Mouse (Mus musculus) intestine, postnatal 0 days (tissue): ENCODE results near the gene Nav3. TPM values are rescaled to one million over a fixed set of nuclear protein-coding genes. Genes with fewer than 3 reads are reported as not detected.
A peak's percentile ranks its signal among the peaks of the same experiment; 100 is the strongest.

Source experiments
- ATAC-seq: fragments of 200-750 bp; cut with Nextera tagmentation; 2 replicates; pipeline ENCODE4 v1.8.0; 2017; ENCODE audit warnings: mild to moderate bottlenecking, moderate TSS enrichment, moderate library complexity
- H3K27ac ChIP-seq: fragments of 300-500 bp; sonication (generic); 2 replicates; pipeline ENCODE4 v1.5.1; 2014; ENCODE audit warnings: mild to moderate bottlenecking, low read depth, low read length, moderate library complexity
- H3K27me3 ChIP-seq: fragments of 300-500 bp; sonication (generic); replicated peaks from 2 replicates; pipeline ENCODE4 v1.6.1; 2014; ENCODE audit warnings: low read length, mixed read lengths; ENCODE audit not compliant: control insufficient read depth, insufficient read depth
- H3K36me3 ChIP-seq: fragments of 300-500 bp; sonication (generic); 2 replicates; pipeline ENCODE4 v1.6.1; 2014; ENCODE audit warnings: mild to moderate bottlenecking, moderate library complexity; ENCODE audit not compliant: control insufficient read depth, insufficient read depth
- H3K4me1 ChIP-seq: fragments of 300-500 bp; sonication (generic); replicated peaks from 2 replicates; pipeline ENCODE4 v1.6.1; 2014; ENCODE audit warnings: antibody characterized with exemption, low read length, mixed read lengths; ENCODE audit not compliant: control insufficient read depth, insufficient read depth
- H3K4me2 ChIP-seq: fragments of 300-500 bp; sonication (generic); replicated peaks from 2 replicates; pipeline ENCODE4 v1.6.1; 2014; ENCODE audit warnings: low read depth, mild to moderate bottlenecking, moderate library complexity
- H3K4me3 ChIP-seq: fragments of 300-500 bp; sonication (generic); 2 replicates; pipeline ENCODE4 v1.5.1; 2014; ENCODE audit warnings: low read depth, low read length
- H3K9ac ChIP-seq: fragments of 300-500 bp; sonication (generic); 2 replicates; pipeline ENCODE4 v1.6.1; 2014; ENCODE audit warnings: mild to moderate bottlenecking, low read depth, low read length
- H3K9me3 ChIP-seq: fragments of 300-500 bp; sonication (generic); 2 replicates; pipeline ENCODE4 v1.6.1; 2016; ENCODE audit warnings: mixed run types; ENCODE audit not compliant: control insufficient read depth
- CTCF ChIP-seq: sonication (generic); IDR thresholded peaks from 2 replicates; pipeline ENCODE4 v1.5.1; 2016; ENCODE audit warnings: low read depth, mild to moderate bottlenecking, control low read depth, antibody characterized with exemption, moderate library complexity
- WGBS: fragments of 180-500 bp; shearing (Covaris S2); extraction: QIAGEN DNeasy Blood & Tissue Kit; methylation state at CpG from one replicate; pipeline ENCODE4 v1.1.7; 2014; 5-methylcytosine and 5-hydroxymethylcytosine counted together
- polyA plus RNA-seq: library from polyadenylated mRNA; unstranded; fragments of >200 nt; fragmentation: Nextera tagmentation; extraction: Ambion mirVana; gene quantifications from 2 replicates; pipeline ENCODE4 v1.2.1, GENCODE M21; 2015

Gene Nav3
- polyA plus RNA-seq, 1 experiment from 2014 or later, result 0.77 TPM

DNA sequence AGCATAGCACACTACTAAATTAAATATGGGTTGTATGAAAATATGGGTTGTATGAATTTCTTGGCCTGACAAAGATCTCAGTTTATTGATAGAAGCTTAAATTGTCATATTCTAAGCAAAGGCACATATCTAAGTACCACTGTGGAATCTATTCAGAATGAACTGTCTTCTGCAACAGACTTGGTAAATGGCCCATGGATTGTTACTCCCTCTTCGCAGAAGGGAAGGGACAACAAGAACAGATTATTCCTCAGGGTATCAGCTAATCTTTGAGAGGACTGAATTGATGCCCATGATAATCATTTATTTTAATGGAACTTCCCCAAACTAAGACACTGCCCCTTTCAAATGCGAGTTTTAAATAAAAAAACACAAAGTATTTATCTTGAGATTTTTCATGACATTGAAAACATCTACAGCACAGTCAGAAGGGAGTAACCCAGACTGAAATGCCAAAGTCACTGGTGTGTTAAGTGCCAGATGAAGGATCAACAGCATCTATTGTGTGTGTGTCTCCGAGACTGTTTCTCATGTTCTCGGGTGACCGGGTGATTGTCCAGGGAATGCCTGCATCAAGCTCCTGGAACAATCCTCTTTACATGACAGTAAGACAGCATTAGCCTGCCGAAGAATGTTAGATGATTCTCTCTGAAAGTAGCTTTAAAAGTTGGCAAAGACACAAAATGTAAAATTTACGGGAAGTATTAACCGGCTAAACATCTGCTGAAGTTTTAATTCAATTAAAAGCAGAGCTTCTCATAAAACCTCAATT is 527.3 kb downstream of the Nav3 start:
- no peaks in the 10 kb centered on the region for H3K27me3 ChIP-seq
- H3K4me1 ChIP-seq, result no peaks in the 10 kb centered on the region
- no peaks in the 10 kb centered on the region for H3K9me3 ChIP-seq
- no peak overlapping the region for H3K4me3 ChIP-seq
- H3K9ac ChIP-seq, result no peak overlapping the region
- no peak overlapping the region for H3K4me2 ChIP-seq
- ATAC-seq, result no peak
- no peak overlapping the region for H3K27ac ChIP-seq
- H3K36me3 ChIP-seq, result no peaks in the 10 kb centered on the region
- TF ChIP-seq CTCF, result no peak
- 73% methylated on average over 8 of the region's 8 CpGs for WGBS

DNA sequence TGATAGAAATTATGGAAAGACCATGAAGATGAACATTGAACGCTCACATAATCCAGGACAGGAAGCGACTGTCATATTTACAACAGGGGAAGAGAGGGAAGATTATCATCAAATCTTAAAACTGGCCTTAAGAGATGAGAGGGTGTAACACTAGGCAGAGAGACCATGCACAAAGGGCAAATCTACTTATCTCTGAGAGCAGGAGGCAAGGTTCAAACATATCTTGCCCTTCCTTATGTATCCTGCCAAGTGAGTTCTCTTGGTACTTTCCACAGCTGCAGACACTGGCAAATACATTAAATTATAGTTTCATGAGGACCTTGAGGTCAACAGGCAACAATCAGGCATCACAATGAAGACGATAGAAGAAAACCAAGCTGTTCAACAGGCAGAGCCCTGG is 529.9 kb downstream of the Nav3 start:
- Histone ChIP-seq H3K4me2 (no peak overlapping the region), H3K36me3 (no peaks in the 10 kb centered on the region), H3K9ac (no peak overlapping the region), H3K4me3 (no peak overlapping the region), H3K4me1 (no peaks in the 10 kb centered on the region), H3K27me3 (no peaks in the 10 kb centered on the region), H3K27ac (no peak overlapping the region), H3K9me3 (no peaks in the 10 kb centered on the region)
- 74% methylated on average over 3 of the region's 3 CpGs for WGBS
- ATAC-seq, result no peak
- no peak for TF ChIP-seq CTCF

DNA sequence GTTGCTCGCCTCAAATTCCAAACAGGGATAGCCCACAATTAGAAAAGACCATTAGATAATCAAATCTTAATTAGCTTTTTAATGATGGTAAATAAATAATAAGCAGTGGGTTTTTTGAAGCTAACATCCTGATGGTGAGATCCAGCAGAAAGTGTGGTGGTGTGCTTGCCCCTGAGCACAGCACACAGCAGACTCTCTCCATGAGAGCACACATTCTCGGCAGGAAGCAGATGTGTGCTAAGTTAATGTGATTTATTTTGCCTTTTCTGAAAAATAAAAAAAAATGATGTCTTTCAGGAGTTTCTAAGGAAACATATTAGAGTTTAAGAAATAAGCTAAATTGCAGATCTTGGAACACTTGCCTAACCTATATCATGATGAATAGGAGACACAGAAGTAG is 531.9 kb downstream of the Nav3 start:
- no peak for ATAC-seq
- Histone ChIP-seq H3K4me3 (no peak overlapping the region), H3K36me3 (no peaks in the 10 kb centered on the region), H3K9me3 (no peaks in the 10 kb centered on the region), H3K4me2 (no peak overlapping the region), H3K4me1 (no peaks in the 10 kb centered on the region), H3K9ac (no peak overlapping the region), H3K27me3 (no peaks in the 10 kb centered on the region), H3K27ac (no peak overlapping the region)
- no peak for TF ChIP-seq CTCF
- 78% methylated on average over 2 of the region's 2 CpGs for WGBS

GRCm38 (mm10) chr10:109921368-109921767 is 534.6 kb downstream of the Nav3 start:
- Histone ChIP-seq H3K4me1 (no peaks in the 10 kb centered on the region), H3K27me3 (no peaks in the 10 kb centered on the region), H3K9me3 (no peaks in the 10 kb centered on the region), H3K4me3 (no peak overlapping the region), H3K4me2 (no peak overlapping the region), H3K27ac (no peak overlapping the region), H3K9ac (no peak overlapping the region), H3K36me3 (no peaks in the 10 kb centered on the region)
- TF ChIP-seq CTCF, result no peak
- WGBS, result 60% methylated on average over 11 of the region's 11 CpGs
- no peak for ATAC-seq

DNA sequence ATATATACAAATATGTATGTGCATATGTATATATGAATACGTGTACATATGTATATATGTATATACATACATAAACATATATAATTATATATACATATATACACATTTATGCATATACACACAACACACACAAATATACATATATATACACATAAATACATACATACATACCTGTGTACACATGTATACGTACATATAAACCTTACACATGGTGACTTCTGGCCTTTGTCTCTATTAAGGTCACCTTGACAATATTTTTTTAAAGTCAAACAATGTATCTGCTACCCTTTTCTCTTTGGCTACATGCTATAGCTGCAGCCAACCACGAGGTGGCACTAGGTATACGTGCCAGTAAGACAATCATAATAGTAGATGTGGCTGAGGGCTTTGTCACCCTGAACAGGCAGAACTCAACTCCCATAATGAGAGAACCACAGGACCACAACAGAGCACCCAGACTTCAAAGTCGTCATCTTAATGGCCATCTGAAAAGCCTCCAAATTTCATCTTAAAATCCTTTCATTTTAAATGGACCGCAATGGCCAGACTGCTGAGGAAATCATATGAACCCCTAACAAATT is 535.3 kb downstream of the Nav3 start:
- Histone ChIP-seq H3K27me3 (no peaks in the 10 kb centered on the region), H3K4me1 (no peaks in the 10 kb centered on the region), H3K4me3 (no peak overlapping the region), H3K9ac (no peak overlapping the region), H3K27ac (no peak overlapping the region), H3K36me3 (no peaks in the 10 kb centered on the region), H3K9me3 (no peaks in the 10 kb centered on the region), H3K4me2 (no peak overlapping the region)
- TF ChIP-seq CTCF, result peak; percentile 96
- ATAC-seq, result peak; percentile 51; the same call in 1 of the 2 replicates
- WGBS, result 14% methylated on average over 6 of the region's 6 CpGs

- H3K27me3 ChIP-seq, result no peaks in the 10 kb centered on the region
- no peak overlapping the region for H3K9ac ChIP-seq
- no peaks in the 10 kb centered on the region for H3K4me1 ChIP-seq
- TF ChIP-seq CTCF, result peak; percentile 57
- WGBS, result 44% methylated on average over 1 of the region's 1 CpGs
- H3K9me3 ChIP-seq, result no peaks in the 10 kb centered on the region
- ATAC-seq, result no peak
- H3K36me3 ChIP-seq, result no peaks in the 10 kb centered on the region
- no peak overlapping the region for H3K4me3 ChIP-seq
- no peak overlapping the region for H3K27ac ChIP-seq
- no peak overlapping the region for H3K4me2 ChIP-seq
Observed at GRCm38 (mm10) chr10:109919515-109919914, 536.5 kb downstream of the Nav3 start.
